Mouse (Mus musculus): ENCODE data around the gene Magi2. TPM values are rescaled to one million over a fixed set of nuclear protein-coding genes. Genes with fewer than 3 reads are reported as not detected.

Gene Magi2
- total RNA-seq, 2 experiments from 2014 or later, result 5.4 to 7.1 TPM

DNA sequence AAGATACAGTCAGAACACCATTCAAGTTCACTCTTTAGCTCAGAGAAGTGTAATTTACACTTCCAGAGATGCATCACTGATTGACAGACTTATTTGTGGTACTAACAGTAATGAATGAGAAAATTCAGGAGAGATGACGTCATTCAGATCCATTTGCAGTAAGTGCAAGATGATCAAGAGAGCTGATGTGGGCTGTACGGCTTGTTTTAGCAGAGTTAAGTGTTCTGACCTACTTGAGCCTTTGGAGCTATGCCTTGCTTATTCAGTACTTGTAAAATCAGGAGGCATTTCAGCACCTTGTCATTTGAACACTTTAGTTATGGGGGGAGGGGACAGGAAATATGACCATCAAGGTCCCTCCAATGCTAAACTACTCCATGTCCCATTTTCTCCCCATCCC is 1383.8 kb downstream of the Magi2 start:
- intact Hi-C loops (cut with DNase I), result no loop called here

GRCm38 (mm10) chr5:20612616-20613015 is 1385.8 kb downstream of the Magi2 start:
- intact Hi-C loops (cut with DNase I), result no loop called here

More for the DNA sequence above, 1383.8 kb downstream of the Magi2 start:
- DNase-seq (ENCODE audit: low spot score), result no peak

DNA sequence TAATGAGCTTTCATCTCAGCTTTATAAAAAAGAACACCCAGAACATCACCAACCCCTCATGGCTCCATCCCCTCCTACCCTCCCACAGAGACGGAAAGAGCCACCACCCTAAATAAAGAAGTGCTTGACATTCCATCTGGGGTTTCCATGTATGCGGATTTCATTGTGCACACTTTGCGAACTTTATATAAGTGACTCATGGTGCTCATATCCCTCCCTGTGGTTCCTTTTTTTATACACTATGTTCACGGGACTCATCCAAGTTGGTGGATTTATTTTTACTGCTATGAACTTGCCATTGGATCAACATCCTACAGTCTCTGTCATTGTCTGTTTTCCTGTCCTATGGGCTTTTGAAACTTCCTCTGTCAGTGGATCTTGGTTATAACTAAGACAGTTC is 1388.1 kb downstream of the Magi2 start:
- no peak for DNase-seq (ENCODE audit: low spot score)
- intact Hi-C loops (cut with DNase I), result no loop called here

More at GRCm38 (mm10) chr5:20612616-20613015, 1385.8 kb downstream of the Magi2 start:
- DNase-seq (ENCODE audit: low spot score), result no peak

- no peak for DNase-seq (ENCODE audit: low spot score)
- intact Hi-C loops (cut with DNase I), result no loop called here
Measured at GRCm38 (mm10) chr5:20620596-20621511, 1394.0 kb downstream of the Magi2 start.

DNA sequence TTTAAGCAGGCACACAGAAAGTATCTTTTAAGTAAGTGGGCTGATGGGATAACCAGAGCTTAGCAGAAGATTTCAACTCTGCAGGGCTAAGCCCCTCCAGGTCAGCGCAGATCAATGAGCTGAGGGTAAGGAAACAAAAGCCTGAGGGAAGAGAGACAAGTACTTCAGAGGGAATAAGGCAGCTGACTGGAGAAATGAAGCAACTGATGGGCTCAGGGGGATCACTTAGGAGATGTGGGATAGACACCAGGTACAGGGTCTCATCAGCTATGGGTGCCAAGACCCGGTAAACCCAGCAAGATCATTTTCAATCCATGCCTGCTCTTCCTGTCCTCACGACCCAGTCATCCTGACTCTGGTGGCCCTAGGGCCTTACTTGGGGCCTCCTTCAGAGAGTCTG is 1395.6 kb downstream of the Magi2 start:
- intact Hi-C loops (cut with DNase I), result no loop called here
- DNase-seq (ENCODE audit: low spot score), result no peak

- DNase-seq (ENCODE audit: low spot score), result no peak
- intact Hi-C loops (cut with DNase I), result no loop called here
Measured at GRCm38 (mm10) chr5:20622837-20623573, 1396.2 kb downstream of the Magi2 start.

DNA sequence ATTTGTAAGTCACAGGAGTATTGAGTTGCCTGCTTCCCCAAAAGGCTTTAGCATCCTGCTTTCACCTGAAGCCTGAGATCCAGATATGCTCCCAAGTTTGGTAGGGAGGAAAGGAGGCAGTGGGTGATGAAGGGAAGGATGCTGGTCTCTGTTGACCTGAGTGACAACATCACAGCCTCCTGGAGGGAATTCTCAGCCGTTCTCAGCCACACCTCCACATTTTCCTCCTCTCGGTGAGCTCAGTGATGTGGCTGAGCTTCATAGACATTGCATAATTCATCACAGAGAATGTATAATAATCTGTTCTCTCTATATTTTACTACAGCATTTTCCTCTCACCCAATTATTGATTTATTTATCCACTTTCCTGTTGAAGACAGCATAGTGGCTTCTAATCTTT is 1398.3 kb downstream of the Magi2 start:
- DNase-seq (ENCODE audit: low spot score), result no peak
- intact Hi-C loops (cut with DNase I), result no loop called here

DNA sequence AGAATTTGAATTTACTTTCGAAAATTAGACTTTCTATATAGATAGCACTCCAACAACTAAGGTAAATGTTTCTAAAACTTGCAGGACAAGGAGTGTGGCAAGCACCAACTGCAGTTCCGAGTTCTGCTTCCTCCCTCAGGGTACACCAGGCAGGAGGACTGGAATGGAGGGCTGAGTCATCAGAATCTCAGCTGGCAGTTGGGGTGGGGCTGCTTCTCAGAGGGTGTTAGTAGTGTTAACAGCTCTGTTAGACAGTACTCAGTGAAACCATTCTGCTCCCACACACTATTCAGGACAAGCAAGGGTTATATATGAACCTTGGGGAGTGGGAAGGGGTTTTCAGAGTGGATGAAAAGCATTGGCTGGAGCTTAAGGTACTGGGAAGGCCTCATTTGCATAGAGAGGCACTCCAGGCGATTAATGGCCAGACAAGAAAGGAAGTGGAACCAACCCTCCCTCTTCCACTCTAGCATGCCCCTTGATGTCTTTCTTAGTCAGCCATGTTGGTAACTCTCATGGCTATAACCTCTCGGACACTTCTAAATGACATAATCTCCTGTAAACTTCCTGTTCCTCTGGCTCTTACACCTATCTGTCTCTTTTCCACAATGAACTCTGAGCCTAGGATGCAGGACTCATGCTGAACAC is 1402.2 kb downstream of the Magi2 start:
- intact Hi-C loops (cut with DNase I), result no loop called here
- DNase-seq (ENCODE audit: low spot score), result no peak

- DNase-seq (ENCODE audit: low spot score), result no peak
- intact Hi-C loops (cut with DNase I), result loop anchor here (10.0 kb wide), 1 partner anchor 1109 kb away; no protein-coding TSS in a partner anchor
Measured at GRCm38 (mm10) chr5:20634046-20634769, 1407.4 kb downstream of the Magi2 start.

DNA sequence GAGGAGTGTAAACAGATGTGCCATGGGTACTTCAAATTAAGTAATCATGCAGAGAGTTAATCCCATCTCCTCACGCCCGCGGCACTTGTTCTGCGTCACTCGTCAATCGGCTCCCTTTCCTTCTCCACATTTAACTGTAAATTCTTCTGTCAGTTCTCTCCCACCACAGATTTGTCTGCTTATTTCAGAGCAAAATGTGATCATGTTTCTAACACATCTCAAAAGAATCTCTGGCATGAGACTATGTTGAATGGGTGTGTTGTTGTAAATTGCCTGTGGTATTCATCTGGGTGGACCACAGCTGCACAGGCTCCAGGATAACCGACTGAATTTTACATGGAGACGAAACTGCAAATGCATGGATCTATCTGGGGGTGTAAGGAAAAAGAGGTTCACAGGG is 1408.0 kb downstream of the Magi2 start:
- intact Hi-C loops (cut with DNase I), result loop anchor here (10.0 kb wide), 1 partner anchor 1110 kb away; no protein-coding TSS in a partner anchor

DNA sequence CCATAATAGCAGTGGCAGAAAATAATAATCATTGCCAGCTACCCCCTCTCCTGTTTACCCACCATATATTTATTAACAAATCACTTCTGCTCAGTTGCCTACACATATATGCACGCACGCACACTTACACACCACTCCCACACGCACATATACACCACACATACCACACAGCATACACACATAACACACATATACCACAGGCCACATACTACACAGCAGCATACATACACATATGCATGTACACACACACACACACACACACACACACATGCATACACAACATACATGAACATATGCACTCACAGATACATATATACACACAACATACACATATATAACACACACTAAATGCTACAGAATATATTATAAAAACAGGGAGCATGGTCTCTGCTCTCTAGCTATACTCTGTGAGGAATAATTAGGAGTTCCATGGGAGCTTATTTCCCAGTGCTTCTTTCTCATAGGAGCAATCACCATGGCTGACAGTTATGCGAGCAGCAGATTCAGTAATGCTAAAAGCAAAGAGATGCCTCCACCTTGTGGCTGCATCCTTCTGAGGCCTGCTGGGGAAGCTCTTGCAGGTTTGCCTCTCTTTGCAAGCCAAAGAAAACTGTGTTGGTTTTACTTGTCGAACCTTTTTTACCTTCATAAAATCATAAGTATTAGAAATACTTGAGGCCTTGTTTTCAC is 1410.6 kb downstream of the Magi2 start:
- intact Hi-C loops (cut with DNase I), result loop anchor here (10.0 kb wide), 1 partner anchor 1113 kb away; no protein-coding TSS in a partner anchor
- DNase-seq (ENCODE audit: low spot score), result no peak

More for the DNA sequence above, 1408.0 kb downstream of the Magi2 start:
- DNase-seq (ENCODE audit: low spot score), result no peak

GRCm38 (mm10) chr5:20642196-20642595 is 1415.4 kb downstream of the Magi2 start:
- intact Hi-C loops (cut with DNase I), result no loop called here
- DNase-seq (ENCODE audit: low spot score), result no peak

DNA sequence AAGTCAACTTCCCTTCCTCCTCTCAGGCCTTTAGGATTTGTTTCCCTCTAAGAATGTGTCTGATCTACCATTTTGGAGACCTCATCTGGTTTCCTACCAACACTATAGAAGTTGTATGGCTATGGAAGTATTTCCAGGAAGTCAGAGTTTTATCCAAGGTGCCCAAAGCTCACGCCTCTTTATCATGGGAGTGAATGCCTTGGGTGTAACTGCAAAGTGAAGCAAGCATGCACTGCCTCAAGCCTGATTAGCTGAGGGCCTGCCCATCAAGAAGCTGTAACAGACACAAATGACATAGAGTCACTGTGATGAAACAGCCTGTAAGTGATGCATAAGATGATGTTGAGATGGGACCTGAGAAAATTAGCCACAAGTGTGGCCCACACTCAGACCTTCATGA is 1416.9 kb downstream of the Magi2 start:
- intact Hi-C loops (cut with DNase I), result no loop called here

GRCm38 (mm10) chr5:20646947-20647346 is 1420.1 kb downstream of the Magi2 start:
- DNase-seq (ENCODE audit: low spot score), result no peak
- intact Hi-C loops (cut with DNase I), result no loop called here

More for the DNA sequence above, 1416.9 kb downstream of the Magi2 start:
- DNase-seq (ENCODE audit: low spot score), result no peak

- no peak for DNase-seq (ENCODE audit: low spot score)
- intact Hi-C loops (cut with DNase I), result no loop called here
Measured at GRCm38 (mm10) chr5:20653425-20654185, 1426.8 kb downstream of the Magi2 start.

GRCm38 (mm10) chr5:20654766-20655472 is 1428.1 kb downstream of the Magi2 start:
- intact Hi-C loops (cut with DNase I), result no loop called here
- DNase-seq (ENCODE audit: low spot score), result no peak

DNA sequence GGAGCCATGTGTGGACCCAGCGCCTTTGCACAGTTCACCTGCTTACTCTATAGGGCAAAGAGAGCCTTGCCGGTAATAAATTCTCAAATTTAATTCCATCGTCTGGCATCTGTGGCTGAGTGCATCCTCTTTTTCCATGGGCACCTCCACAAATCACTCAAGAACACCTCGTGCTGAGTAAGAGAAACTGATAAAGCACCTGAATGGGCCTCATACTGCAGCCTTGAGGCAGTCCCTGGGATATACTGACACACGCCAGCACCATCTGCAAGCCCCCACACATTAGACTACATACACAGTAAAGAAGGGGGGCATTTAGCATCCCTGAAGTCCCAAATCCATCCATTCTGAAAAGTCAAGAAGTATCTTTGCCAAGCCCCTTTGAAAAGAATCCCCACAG is 1430.2 kb downstream of the Magi2 start:
- intact Hi-C loops (cut with DNase I), result no loop called here
- no peak for DNase-seq (ENCODE audit: low spot score)

GRCm38 (mm10) chr5:20667601-20668000 is 1440.8 kb downstream of the Magi2 start:
- DNase-seq (ENCODE audit: low spot score), result no peak
- intact Hi-C loops (cut with DNase I), result no loop called here
